Mouse (Mus musculus) heart, embryonic 14.5 days (tissue): ENCODE data around the gene Atf6b. TPM values are rescaled to one million over a fixed set of nuclear protein-coding genes. Genes with fewer than 3 reads are reported as not detected.

Experiments
- polyA plus RNA-seq: library from polyadenylated mRNA; unstranded; fragments of >200 nt; fragmentation: Nextera tagmentation; extraction: Ambion mirVana; gene quantifications from 2 replicates; pipeline ENCODE4 v1.2.1, GENCODE M21; 2014

Gene Atf6b
- polyA plus RNA-seq, 1 experiment from 2014 or later = 34.3 TPM

Other genes starting within 250 kb of the Atf6b start
- not detected in 2 replicates for gene BC051142, start 248.3 kb upstream of the Atf6b start, polyA plus RNA-seq
- not detected in 2 replicates for gene Btnl4, start 169.8 kb upstream of the Atf6b start, polyA plus RNA-seq
- gene Btnl6, start 129.8 kb upstream of the Atf6b start, polyA plus RNA-seq = not detected in 2 replicates
- gene Notch4, start 82.9 kb upstream of the Atf6b start, polyA plus RNA-seq = 9.8 and 11.4 TPM in 2 replicates
- gene Gpsm3, start 57.3 kb upstream of the Atf6b start, polyA plus RNA-seq = 6.1 and 7.5 TPM in 2 replicates
- gene Pbx2, start 55.9 kb upstream of the Atf6b start, polyA plus RNA-seq = 5.4 and 7.9 TPM in 2 replicates
- 1.2 and 1.8 TPM in 2 replicates for gene Ager, start 49.3 kb upstream of the Atf6b start, polyA plus RNA-seq
- 87.0 and 90.9 TPM in 2 replicates for gene Rnf5, start 43.5 kb upstream of the Atf6b start, polyA plus RNA-seq
- gene Agpat1, start 42.9 kb upstream of the Atf6b start, polyA plus RNA-seq = 26.1 and 54.4 TPM in 2 replicates
- gene Egfl8, start 31.2 kb upstream of the Atf6b start, polyA plus RNA-seq = 0.46 and 0.55 TPM in 2 replicates
- 30.4 and 33.3 TPM in 2 replicates for gene Ppt2, start 18.6 kb upstream of the Atf6b start, polyA plus RNA-seq
- 0.27 and 0.39 TPM in 2 replicates for gene Prrt1, start 17.6 kb upstream of the Atf6b start, polyA plus RNA-seq
- gene Fkbpl, start 2.4 kb upstream of the Atf6b start, polyA plus RNA-seq = 7.3 and 8.9 TPM in 2 replicates
- 2.7 and 3.0 TPM in 2 replicates for gene Tnxb, start 23.4 kb downstream of the Atf6b start, polyA plus RNA-seq
- 0.13 and 0.23 TPM in 2 replicates for gene C4b, start 96.7 kb downstream of the Atf6b start, polyA plus RNA-seq
- not detected in 2 replicates for gene Cyp21a1, start 157.4 kb downstream of the Atf6b start, polyA plus RNA-seq
- gene Stk19, start 189.8 kb downstream of the Atf6b start, polyA plus RNA-seq = 17.1 and 18.4 TPM in 2 replicates
- 26.6 and 33.1 TPM in 2 replicates for gene Dxo, start 189.9 kb downstream of the Atf6b start, polyA plus RNA-seq
- gene Skiv2l, start 203.1 kb downstream of the Atf6b start, polyA plus RNA-seq = 22.4 and 23.0 TPM in 2 replicates
- gene Nelfe, start 203.2 kb downstream of the Atf6b start, polyA plus RNA-seq = 65.7 and 65.8 TPM in 2 replicates
- gene Cfb, start 215.4 kb downstream of the Atf6b start, polyA plus RNA-seq = 1.2 and 2.7 TPM in 2 replicates
- gene Zbtb12, start 232.3 kb downstream of the Atf6b start, polyA plus RNA-seq = 0.38 and 0.53 TPM in 2 replicates
- not detected in 2 replicates for gene Gm20547, start 234.9 kb downstream of the Atf6b start, polyA plus RNA-seq